Comparison of ENCODE assay signal across 8 mouse cellular contexts in genomic region chr8:125935649-125936048, GRCm38 (mm10). TPM values are rescaled to one million over a fixed set of nuclear protein-coding genes. Genes with fewer than 3 reads are reported as not detected.
DNase-seq lines count a peak whose midpoint lies in the region; TF ChIP-seq lines count a peak whose summit lies in the region.

No protein-coding gene starts in this region.

- peak; percentile 82 for TF ChIP-seq CTCF in heart, adult 2 months (IDR thresholded peaks at IDR 0.05)

- H3K4me3 ChIP-seq in heart, adult 2 months = no peak overlapping the region

- H3K36me3 ChIP-seq in heart, adult 2 months (ENCODE audit: control insufficient read depth, insufficient read depth, low read length) = no peaks in the 10 kb centered on the region

- no peak overlapping the region for H3K9ac ChIP-seq in heart, adult 2 months (ENCODE audit: low read depth, low read length)

- H3K27ac ChIP-seq in heart, adult 2 months = no peak overlapping the region

- intact Hi-C loops in heart, adult 2 months (cut with DNase I) = no loop called here

- H3K79me2 ChIP-seq in heart, adult 2 months (replicated peaks; ENCODE audit: control insufficient read depth, insufficient read depth, low read length) = no peaks in the 10 kb centered on the region

- TF ChIP-seq POLR2A in heart, adult 2 months (IDR thresholded peaks at IDR 0.05; ENCODE audit: insufficient read depth, low read depth, low read length) = no peak

- H3K27me3 ChIP-seq in heart, adult 2 months (ENCODE audit: control insufficient read depth, insufficient read depth, low read length) = no peaks in the 10 kb centered on the region

- peak; percentile 13 to 47 for DNase-seq in heart, adult 2 months
- no peak for DNase-seq in heart, adult 9 months (ENCODE audit: low spot score in 2 of 2)
- peak; percentile 45 for DNase-seq in 416B (ENCODE audit: low read depth)
- DNase-seq in adrenal gland, adult 2 months = peak; percentile 40
- DNase-seq in embryo, embryonic 10.5 days (ENCODE audit: low spot score) = peak; percentile 80
- peak; percentile 62 to 81 for DNase-seq in kidney, postnatal 36 days
- peak; percentile 70 for DNase-seq in lung, postnatal 10 days
- DNase-seq in telencephalon, adult 2 months (ENCODE audit: low read depth, low spot score) = peak; percentile 41

- 46% methylated on average over 9 of the region's 9 CpGs for WGBS in heart, adult 2 months

- TF ChIP-seq EP300 in heart, adult 2 months (IDR thresholded peaks at IDR 0.05; ENCODE audit: insufficient read depth, low read depth, low read length) = no peak

- no peaks in the 10 kb centered on the region for H3K4me1 ChIP-seq in heart, adult 2 months (ENCODE audit: control insufficient read depth, insufficient read depth, low read length)

RNA-seq across cellular contexts. Expression of gene Map3k21, which starts 25.4 kb away (rescaled TPM):
- 1 to 10 TPM in 1 of 2 experiments, under 1 TPM in 1; 0.66 to 1.1 TPM for total RNA-seq in heart, adult 2 months (2021)
- polyA plus RNA-seq in heart, adult 2 months (2012; rRNA removed) = 0.50 and 0.51 TPM in 2 replicates
- 1 to 10 TPM in 1 of 2 experiments, under 1 TPM in 1; 0.78 to 1.6 TPM for total RNA-seq in adrenal gland, adult 2 months (2021)
- polyA plus RNA-seq in adrenal gland, adult 2 months (2012; rRNA removed) = 1.5 and 1.9 TPM in 2 replicates

RNA-seq across cellular contexts. Expression of gene Pcnx2, which starts 37.5 kb away (rescaled TPM):
- total RNA-seq in heart, adult 2 months (2021) = under 1 TPM; 0.34 to 0.36 TPM
- 0.79 and 0.86 TPM in 2 replicates for polyA plus RNA-seq in heart, adult 2 months (2012; rRNA removed)
- under 1 TPM; 0.55 to 0.69 TPM for total RNA-seq in adrenal gland, adult 2 months (2021)
- polyA plus RNA-seq in adrenal gland, adult 2 months (2012; rRNA removed) = 0.42 and 0.50 TPM in 2 replicates

RNA-seq across cellular contexts. Expression of gene Kcnk1, which starts 59.3 kb away (rescaled TPM):
- total RNA-seq in heart, adult 2 months (2021) = under 1 TPM in 1 of 2 experiments, not detected in 1; 0.31 TPM
- polyA plus RNA-seq in heart, adult 2 months (2012; rRNA removed) = 0.32 and 0.78 TPM in 2 replicates
- total RNA-seq in adrenal gland, adult 2 months (2021) = 10 to 100 TPM in 1 of 2 experiments, 1 to 10 TPM in 1; 1.3 to 12.8 TPM
- 7.5 and 30.5 TPM in 2 replicates for polyA plus RNA-seq in adrenal gland, adult 2 months (2012; rRNA removed)

Comparison
In these comparisons a context has a peak if more than half of its experiments do, and no peak if none do; other contexts are left out.
1. DNase-seq: peak in heart, adult 2 months (2 of 2), 416B (single experiment), adrenal gland, adult 2 months (single experiment), embryo, embryonic 10.5 days (single experiment), kidney, postnatal 36 days (2 of 2), lung, postnatal 10 days (single experiment) and telencephalon, adult 2 months (single experiment); none in heart, adult 9 months (0 of 2).